Mouse (Mus musculus): Measurements from ENCODE around the gene Wwox.

The Wwox gene

DNA sequence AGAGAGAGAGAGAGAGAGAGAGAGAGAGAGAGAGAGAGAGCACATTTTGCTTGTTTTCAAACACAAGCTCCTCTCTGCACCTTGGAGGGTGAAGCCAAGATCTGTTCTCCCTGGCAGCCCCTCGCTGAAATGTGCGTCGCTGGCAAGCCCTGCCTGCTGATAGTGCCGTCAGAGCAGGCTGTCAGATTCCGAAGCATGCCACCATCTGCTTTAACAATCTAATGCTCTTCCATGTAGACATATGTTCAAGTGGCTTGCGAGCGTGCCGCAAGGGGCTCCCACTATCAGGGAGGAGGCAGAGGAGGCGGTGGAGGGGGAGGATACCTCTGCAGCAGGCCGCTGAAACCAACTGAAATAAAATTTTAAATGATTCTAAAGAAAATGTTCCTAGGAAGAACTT is 714.6 kb downstream of the Wwox start:
- CTCF ChIA-PET, result no interaction called here

DNA sequence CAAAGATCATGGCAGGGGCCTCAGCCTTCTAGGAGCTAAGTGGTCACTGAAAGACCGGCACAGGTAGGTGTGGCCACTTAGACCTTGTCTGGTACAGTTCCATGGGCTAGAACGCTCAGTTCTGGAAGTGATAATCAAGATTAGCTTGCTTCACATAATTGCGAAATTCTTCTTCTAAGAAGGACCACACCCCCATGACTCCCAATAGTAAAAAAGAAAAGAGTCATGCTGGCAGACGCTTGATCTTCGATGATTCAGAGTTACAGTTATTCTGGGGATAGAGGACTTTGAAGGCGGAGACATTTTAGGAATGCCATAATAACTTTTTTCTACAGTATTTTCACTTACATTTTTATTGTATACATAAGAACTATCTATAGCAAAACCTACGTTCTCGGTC is 716.7 kb downstream of the Wwox start:
- CTCF ChIA-PET, result interaction anchor here (0.6 kb wide), 2 partner anchors 37 to 291 kb away, joined by 3 to 4 read pairs; no protein-coding TSS in a partner anchor

- CTCF ChIA-PET, result interaction anchor here (0.6 kb wide), 1 partner anchor 537 kb away, joined by 3 read pairs; no protein-coding TSS in a partner anchor
Measured at GRCm38 (mm10) chr8:115157977-115158720, 718.7 kb downstream of the Wwox start.

DNA sequence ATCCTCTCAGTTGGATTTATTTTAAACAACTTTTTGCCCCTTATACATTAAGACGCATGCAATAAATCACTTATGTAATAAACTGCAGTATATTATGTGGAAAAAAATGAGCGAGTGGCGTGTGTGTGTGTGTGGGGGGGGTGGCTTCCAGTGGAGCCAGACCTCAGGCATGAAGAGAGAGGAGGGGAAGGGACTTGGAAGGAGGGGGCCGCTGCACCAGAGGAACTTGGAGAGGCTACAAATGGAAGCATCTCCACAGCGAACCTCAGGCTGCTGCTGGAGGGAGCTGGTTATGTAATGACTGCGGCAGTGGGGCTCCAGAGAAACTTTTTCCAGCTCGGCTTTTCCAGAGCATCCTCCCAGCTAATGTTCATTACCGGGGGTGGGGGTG is 719.3 kb downstream of the Wwox start:
- CTCF ChIA-PET, result interaction anchor here (0.6 kb wide), 1 partner anchor 537 kb away, joined by 3 read pairs; no protein-coding TSS in a partner anchor

- CTCF ChIA-PET, result interaction anchor here (0.6 to 0.7 kb wide), 2 partner anchors 15 to 79 kb away, joined by 3 to 17 read pairs; no protein-coding TSS in a partner anchor
Measured at GRCm38 (mm10) chr8:115159208-115159607, 719.8 kb downstream of the Wwox start.

GRCm38 (mm10) chr8:115159711-115160374 is 720.4 kb downstream of the Wwox start:
- CTCF ChIA-PET, result interaction anchor here (0.6 to 0.7 kb wide), 2 partner anchors 14 to 79 kb away, joined by 3 to 17 read pairs; no protein-coding TSS in a partner anchor

DNA sequence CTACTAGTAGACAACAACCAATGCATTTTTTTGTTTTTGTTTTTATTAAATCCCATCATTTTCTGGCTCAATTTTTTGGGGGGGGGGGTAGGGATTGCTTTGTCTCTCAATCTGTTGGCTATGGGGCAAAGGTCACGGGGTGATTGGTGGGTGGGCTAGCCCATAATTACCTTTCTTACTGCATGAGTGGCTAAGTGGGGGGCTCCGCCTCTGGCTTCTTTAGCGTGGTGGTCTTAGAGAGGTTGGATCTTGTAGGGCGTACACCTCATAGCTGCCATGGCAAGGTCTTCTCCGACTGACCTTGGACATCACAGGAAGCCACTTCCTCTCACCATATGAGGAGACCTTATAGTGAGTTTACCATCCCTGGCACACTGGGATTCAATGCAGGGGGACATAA is 721.0 kb downstream of the Wwox start:
- CTCF ChIA-PET, result no interaction called here

- CTCF ChIA-PET, result no interaction called here
Measured at GRCm38 (mm10) chr8:115161520-115161919, 722.1 kb downstream of the Wwox start.

GRCm38 (mm10) chr8:115164872-115165271 is 725.4 kb downstream of the Wwox start:
- CTCF ChIA-PET, result no interaction called here

DNA sequence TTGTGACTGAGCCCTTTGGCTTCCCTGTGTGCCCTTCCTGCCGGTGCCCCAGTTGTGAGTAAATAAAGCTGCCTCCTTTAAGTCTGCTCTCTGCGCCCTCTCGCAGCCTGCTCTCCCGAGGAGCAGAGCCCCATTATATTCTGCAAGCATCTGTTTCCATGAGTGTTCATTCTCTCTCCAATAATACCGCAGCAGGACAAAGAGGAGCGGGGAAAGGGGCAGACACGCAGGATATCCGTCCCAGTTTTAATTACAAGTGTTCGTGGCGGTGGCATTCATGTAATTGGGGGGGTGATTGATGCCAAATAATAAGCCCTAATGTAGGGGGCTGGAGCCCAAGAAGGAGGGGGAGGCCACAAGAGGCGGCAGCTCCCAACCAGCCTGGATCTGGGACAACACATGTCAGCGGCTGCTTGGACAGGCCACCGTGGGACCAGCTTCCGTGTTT is 734.2 kb downstream of the Wwox start:
- CTCF ChIA-PET, result interaction anchor here (0.7 kb wide), 1 partner anchor 14 kb away, joined by 17 read pairs; no protein-coding TSS in a partner anchor

GRCm38 (mm10) chr8:115185431-115185964 is 746.0 kb downstream of the Wwox start:
- CTCF ChIA-PET, result interaction anchor here (0.6 to 0.7 kb wide), 2 partner anchors 43 to 1425 kb away, joined by 4 to 11 read pairs; no protein-coding TSS in a partner anchor

GRCm38 (mm10) chr8:115186121-115186811 is 746.8 kb downstream of the Wwox start:
- CTCF ChIA-PET, result interaction anchor here (0.7 kb wide), 1 partner anchor 42 kb away, joined by 11 read pairs; no protein-coding TSS in a partner anchor

DNA sequence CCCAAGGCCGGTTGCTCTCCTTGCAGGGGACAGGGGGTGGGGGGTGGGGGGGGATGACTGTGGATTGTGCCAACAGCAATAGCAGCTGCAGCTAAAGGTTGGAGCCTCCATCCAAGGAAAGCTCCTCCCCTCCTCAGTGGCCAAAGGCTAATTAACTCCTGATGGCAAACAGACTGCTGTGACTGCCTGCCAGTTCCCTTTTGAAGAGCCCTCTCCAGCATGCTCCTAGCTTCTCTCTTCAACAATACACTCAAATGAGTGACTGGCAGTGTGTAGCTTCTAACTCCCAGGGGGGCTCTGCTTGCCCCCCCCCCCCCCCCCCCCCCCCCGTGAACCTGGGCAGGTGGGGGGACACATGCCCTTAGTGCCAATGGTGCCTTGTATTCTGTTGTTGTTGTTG is 747.4 kb downstream of the Wwox start:
- CTCF ChIA-PET, result no interaction called here

DNA sequence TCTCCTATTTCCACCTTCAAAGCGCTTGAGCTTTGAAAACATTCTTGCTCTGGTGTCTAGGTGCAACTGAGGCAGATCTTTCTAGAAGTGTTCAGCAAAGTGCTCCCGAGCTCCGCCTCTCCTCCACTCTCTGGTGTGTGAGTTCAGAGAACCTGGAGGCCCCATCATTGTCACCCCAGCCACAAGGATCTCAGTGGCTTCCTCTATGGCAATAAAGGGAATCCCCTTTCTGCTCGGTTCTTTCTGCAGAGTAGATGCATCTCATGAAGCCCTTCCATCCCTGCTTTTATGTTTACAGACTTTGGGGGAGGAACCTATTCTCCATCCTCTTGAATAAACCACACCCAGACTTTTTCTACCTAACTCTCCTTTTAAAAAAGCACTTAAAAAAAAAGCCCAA is 749.0 kb downstream of the Wwox start:
- CTCF ChIA-PET, result no interaction called here

DNA sequence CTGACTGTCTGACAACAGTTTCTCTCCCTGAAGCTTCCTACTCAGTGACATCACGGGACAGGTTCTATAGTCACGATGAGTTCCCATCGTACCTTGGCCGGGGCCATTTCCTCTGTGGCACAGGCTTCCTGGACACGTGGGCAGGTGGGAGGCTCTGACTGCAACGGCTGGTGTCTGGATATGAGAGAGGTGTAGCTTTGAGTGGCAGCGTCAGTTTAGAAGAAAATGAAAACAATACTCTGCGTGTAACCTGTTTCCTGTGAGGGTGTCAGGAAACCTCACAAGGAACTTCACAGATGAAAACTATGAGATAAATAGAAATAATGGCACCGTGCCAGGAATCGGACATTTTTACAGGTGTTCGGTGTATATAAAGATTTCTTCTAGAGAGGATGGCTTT is 750.4 kb downstream of the Wwox start:
- CTCF ChIA-PET, result no interaction called here

- CTCF ChIA-PET, result interaction anchor here (0.6 to 0.7 kb wide), 2 partner anchors 23 to 141 kb away, joined by 4 to 5 read pairs; no protein-coding TSS in a partner anchor
Measured at GRCm38 (mm10) chr8:115193767-115194166, 754.3 kb downstream of the Wwox start.

DNA sequence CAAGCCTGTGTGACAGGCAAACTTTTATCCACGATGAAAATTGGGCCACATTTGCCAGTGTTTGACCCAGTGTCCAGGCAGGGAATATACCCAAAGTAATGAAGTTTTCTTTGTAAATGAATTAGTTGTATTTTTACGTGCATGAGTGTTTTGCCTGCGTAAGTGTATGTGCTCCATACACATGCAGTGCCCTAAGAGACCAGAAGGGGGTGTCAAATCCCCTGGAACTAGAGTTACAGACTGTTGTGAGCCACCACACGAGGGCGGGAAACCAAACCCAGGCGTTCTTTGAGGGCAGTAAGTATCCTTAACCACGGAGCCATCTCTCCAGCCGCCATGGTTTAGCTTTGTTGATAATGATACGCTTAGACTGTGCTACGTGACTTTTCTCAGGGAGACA is 755.9 kb downstream of the Wwox start:
- CTCF ChIA-PET, result no interaction called here

- CTCF ChIA-PET, result no interaction called here
Measured at GRCm38 (mm10) chr8:115196859-115197258, 757.4 kb downstream of the Wwox start.

DNA sequence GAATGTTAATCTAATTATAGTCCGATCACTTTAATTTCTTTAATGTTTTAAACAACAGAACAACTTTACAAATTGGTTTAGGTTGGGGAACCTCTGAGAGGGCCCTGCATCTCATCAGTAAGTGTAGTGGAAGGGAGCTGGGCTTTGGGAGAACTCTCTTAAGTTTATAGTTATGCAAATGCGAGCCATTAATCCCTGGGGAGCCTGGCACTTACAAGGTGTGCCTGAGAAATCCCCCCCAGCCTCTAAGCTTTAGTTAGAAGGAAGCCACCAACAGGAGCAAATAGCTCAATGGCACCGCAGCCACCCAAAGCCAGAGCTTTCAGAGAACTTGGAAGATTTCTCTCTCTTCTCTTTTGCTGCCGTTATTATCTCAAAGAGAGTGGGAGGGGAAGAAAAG is 759.7 kb downstream of the Wwox start:
- CTCF ChIA-PET, result no interaction called here

GRCm38 (mm10) chr8:115199616-115200150 is 760.2 kb downstream of the Wwox start:
- CTCF ChIA-PET, result no interaction called here

- CTCF ChIA-PET, result no interaction called here
Measured at GRCm38 (mm10) chr8:115201726-115202125, 762.3 kb downstream of the Wwox start.

GRCm38 (mm10) chr8:115207480-115207879 is 768.0 kb downstream of the Wwox start:
- CTCF ChIA-PET, result no interaction called here
